Mouse (Mus musculus) cortical plate, adult 2 months (tissue): ENCODE measurements around the gene 1700016H13Rik.

Source experiments
- CTCF ChIP-seq: fragments of 200-500 bp; IDR thresholded peaks from 2 replicates; pipeline ENCODE4 v1.5.1; 2011; ENCODE audit warnings: mild to moderate bottlenecking, control low read depth, low read length; ENCODE audit not compliant: insufficient read depth; ENCODE audit errors: extremely low read depth
- POLR2A ChIP-seq: fragments of 200-500 bp; IDR thresholded peaks from 2 replicates; pipeline ENCODE4 v1.6.1; 2011; ENCODE audit warnings: mild to moderate bottlenecking, low read length, control low read depth; ENCODE audit not compliant: insufficient read depth; ENCODE audit errors: extremely low read depth

DNA sequence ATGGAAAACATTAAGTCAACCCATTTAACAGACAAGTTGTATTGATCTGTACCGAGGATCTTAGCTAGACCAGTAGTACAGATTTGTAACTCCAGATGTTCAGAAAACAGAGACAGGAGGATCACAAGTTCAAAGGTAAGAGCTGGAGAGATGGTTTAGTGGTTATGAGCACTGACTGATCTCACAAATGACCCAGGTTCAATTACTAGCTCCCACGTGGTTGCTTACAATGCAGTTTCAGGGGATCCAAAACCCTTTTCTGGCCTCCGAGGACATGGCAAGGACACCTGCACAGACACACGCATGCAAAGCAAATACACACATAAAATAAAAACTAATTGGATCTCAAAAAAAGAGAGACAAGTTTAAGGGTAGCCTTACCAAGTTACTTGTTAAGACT lies 42.8 kb upstream of the 1700016H13Rik start:
- TF ChIP-seq POLR2A (no peak), CTCF (no peak)
